Mouse (Mus musculus): ENCODE measurements around the gene Rarg. TPM values are rescaled to one million over a fixed set of nuclear protein-coding genes. Genes with fewer than 3 reads are reported as not detected.

Gene Rarg
- polyA plus RNA-seq, 1 experiment from 2014 or later: 7.5 TPM

GRCm38 (mm10) chr15:102211895-102212294, 45.4 kb downstream of the Rarg start:
- no peaks in the 10 kb centered on the region; the same call in 1 of the 2 replicates for H3K79me2 ChIP-seq (ENCODE audit: inconsistent target)
- WGBS (ENCODE audit: missing documents): 97% methylated on average over 6 of the region's 6 CpGs
- no peak overlapping the region for H3K4me3 ChIP-seq (ENCODE audit: inconsistent target)
- no peak overlapping the region for H3K27ac ChIP-seq
- H3K36me3 ChIP-seq (ENCODE audit: inconsistent target): peaks cover 80% of the 10 kb centered on the region

GRCm38 (mm10) chr15:102210816-102211215, 46.5 kb downstream of the Rarg start:
- no peak overlapping the region for H3K4me3 ChIP-seq (ENCODE audit: inconsistent target)
- peaks cover 8% of the 10 kb centered on the region; the same call in 1 of the 2 replicates for H3K79me2 ChIP-seq (ENCODE audit: inconsistent target)
- 95% methylated on average over 4 of the region's 4 CpGs for WGBS (ENCODE audit: missing documents)
- peaks cover 74% of the 10 kb centered on the region for H3K36me3 ChIP-seq (ENCODE audit: inconsistent target)
- no peak overlapping the region for H3K27ac ChIP-seq

- WGBS (ENCODE audit: missing documents): 94% methylated on average over 8 of the region's 8 CpGs
- peaks cover 25% of the 10 kb centered on the region for H3K79me2 ChIP-seq (ENCODE audit: inconsistent target)
- H3K27ac ChIP-seq: no peak overlapping the region
- H3K36me3 ChIP-seq (ENCODE audit: inconsistent target): peaks cover 67% of the 10 kb centered on the region
- H3K4me3 ChIP-seq (ENCODE audit: inconsistent target): no peak overlapping the region
Observed at GRCm38 (mm10) chr15:102209114-102209513, 48.2 kb downstream of the Rarg start.

GRCm38 (mm10) chr15:102208092-102208561, 49.2 kb downstream of the Rarg start:
- 42% methylated on average over 9 of the region's 9 CpGs for WGBS (ENCODE audit: missing documents)
- H3K79me2 ChIP-seq (ENCODE audit: inconsistent target): peaks cover 25% of the 10 kb centered on the region
- no peak overlapping the region for H3K4me3 ChIP-seq (ENCODE audit: inconsistent target)
- H3K36me3 ChIP-seq (ENCODE audit: inconsistent target): peaks cover 57% of the 10 kb centered on the region
- H3K27ac ChIP-seq: no peak overlapping the region

DNA sequence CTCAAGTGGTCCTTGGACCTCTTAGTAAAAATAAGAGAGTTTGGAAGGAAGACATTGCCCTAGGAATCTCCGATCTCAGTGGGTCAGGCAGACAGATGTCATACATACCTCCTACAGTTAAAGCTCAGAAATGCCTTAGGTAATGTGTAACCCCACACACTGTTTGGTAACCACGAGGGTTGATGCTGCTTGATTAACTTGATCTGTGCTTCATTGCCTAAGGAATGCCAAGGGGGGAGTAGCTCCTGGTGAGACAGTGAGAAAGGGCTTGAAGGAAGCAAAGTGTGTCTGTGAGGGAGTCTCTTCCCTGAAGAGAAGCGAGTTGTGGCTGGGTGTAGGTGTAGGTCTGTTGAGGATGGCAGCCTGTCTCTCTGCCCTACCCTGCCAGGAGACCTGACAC, 50.0 kb downstream of the Rarg start:
- Histone ChIP-seq H3K79me2 (ENCODE audit: inconsistent target) (peaks cover 25% of the 10 kb centered on the region), H3K4me3 (ENCODE audit: inconsistent target) (no peak overlapping the region), H3K27ac (no peak overlapping the region), H3K36me3 (ENCODE audit: inconsistent target) (peaks cover 49% of the 10 kb centered on the region)
- WGBS (ENCODE audit: missing documents): 77% methylated on average over 3 of the region's 3 CpGs

DNA sequence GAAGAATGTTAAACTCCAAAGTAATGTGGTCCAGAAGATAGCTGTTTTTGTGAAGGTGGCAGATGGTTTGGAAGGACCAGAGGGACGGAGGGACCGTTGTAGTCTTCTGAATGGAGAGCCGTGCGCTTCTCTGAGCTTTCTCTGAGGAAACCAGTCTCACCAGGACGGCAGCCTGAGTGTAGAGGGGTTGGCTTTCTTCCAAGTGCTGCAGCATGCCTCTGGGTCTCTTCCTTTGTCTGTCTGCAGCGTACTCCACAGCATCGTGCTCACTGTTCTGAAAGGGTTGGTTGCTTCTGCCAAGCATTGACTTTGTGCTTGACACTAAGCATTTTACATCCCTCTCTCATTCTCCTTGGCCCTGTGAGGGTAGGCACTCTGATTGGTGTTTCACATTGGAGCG, 51.5 kb downstream of the Rarg start:
- no peak overlapping the region for H3K27ac ChIP-seq
- peaks cover 25% of the 10 kb centered on the region for H3K79me2 ChIP-seq (ENCODE audit: inconsistent target)
- H3K4me3 ChIP-seq (ENCODE audit: inconsistent target): no peak overlapping the region
- H3K36me3 ChIP-seq (ENCODE audit: inconsistent target): peaks cover 36% of the 10 kb centered on the region
- WGBS (ENCODE audit: missing documents): 70% methylated on average over 8 of the region's 8 CpGs

GRCm38 (mm10) chr15:102204674-102205505, 52.4 kb downstream of the Rarg start, which contains the start of gene Csad:
TSS of gene Csad (minus strand) at chr15:102204724.
- peaks cover 25% of the 10 kb centered on the region for H3K79me2 ChIP-seq (ENCODE audit: inconsistent target)
- H3K36me3 ChIP-seq (ENCODE audit: inconsistent target): peaks cover 27% of the 10 kb centered on the region
- H3K27ac ChIP-seq: peak within 1 kb of the TSS; percentile 33
- H3K4me3 ChIP-seq (ENCODE audit: inconsistent target): peak within 1 kb of the TSS; percentile 47
- 87% methylated on average over 19 of the region's 19 CpGs for WGBS (ENCODE audit: missing documents)

- peak overlapping the region; percentile 33 for H3K27ac ChIP-seq
- H3K4me3 ChIP-seq (ENCODE audit: inconsistent target): peak overlapping the region; percentile 47
- peaks cover 18% of the 10 kb centered on the region for H3K36me3 ChIP-seq (ENCODE audit: inconsistent target)
- H3K79me2 ChIP-seq (ENCODE audit: inconsistent target): peaks cover 25% of the 10 kb centered on the region
- WGBS (ENCODE audit: missing documents): 0% methylated on average over 41 of the region's 72 CpGs
Observed at GRCm38 (mm10) chr15:102203835-102204381, 53.4 kb downstream of the Rarg start.

GRCm38 (mm10) chr15:102202971-102203834, 54.1 kb downstream of the Rarg start, which contains the start of gene Zfp740:
TSS of gene Zfp740 (plus strand) at chr15:102203249.
- Histone ChIP-seq H3K27ac (peak within 1 kb of the TSS; percentile 80), H3K79me2 (ENCODE audit: inconsistent target) (peaks cover 25% of the 10 kb centered on the region), H3K36me3 (ENCODE audit: inconsistent target) (peaks cover 11% of the 10 kb centered on the region; the same call in 1 of the 2 replicates), H3K4me3 (ENCODE audit: inconsistent target) (peak within 1 kb of the TSS; percentile 47)
- 2% methylated on average over 47 of the region's 68 CpGs for WGBS (ENCODE audit: missing documents)

- Histone ChIP-seq H3K79me2 (ENCODE audit: inconsistent target) (no peaks in the 10 kb centered on the region), H3K27ac (no peak overlapping the region), H3K36me3 (ENCODE audit: inconsistent target) (no peaks in the 10 kb centered on the region), H3K4me3 (ENCODE audit: inconsistent target) (no peak overlapping the region)
- WGBS (ENCODE audit: missing documents): 80% methylated on average over 4 of the region's 4 CpGs
Observed at GRCm38 (mm10) chr15:102198841-102199240, 58.5 kb downstream of the Rarg start.

DNA sequence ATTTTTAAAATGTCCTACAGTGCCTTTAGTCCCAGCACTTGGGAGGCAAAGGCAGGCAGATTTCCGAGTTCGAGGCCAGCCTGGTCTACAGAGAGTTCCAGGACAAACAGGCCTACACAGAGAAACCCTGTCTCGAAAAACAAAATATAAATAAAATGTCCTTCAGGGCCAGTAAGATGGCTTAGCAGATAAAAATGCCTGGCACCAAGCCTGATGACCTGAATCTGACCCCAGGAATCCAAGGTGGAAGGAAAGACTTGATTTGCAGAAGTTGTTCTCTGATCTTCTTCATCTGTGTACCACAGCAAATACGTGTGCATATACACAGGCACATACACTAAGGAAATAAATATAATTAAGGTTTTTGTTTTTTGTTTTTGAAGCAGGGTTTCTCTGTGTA, 61.9 kb downstream of the Rarg start:
- H3K4me3 ChIP-seq (ENCODE audit: inconsistent target): no peak overlapping the region
- no peak overlapping the region for H3K27ac ChIP-seq
- WGBS (ENCODE audit: missing documents): 85% methylated on average over 4 of the region's 4 CpGs
- no peaks in the 10 kb centered on the region for H3K79me2 ChIP-seq (ENCODE audit: inconsistent target)
- no peaks in the 10 kb centered on the region for H3K36me3 ChIP-seq (ENCODE audit: inconsistent target)

DNA sequence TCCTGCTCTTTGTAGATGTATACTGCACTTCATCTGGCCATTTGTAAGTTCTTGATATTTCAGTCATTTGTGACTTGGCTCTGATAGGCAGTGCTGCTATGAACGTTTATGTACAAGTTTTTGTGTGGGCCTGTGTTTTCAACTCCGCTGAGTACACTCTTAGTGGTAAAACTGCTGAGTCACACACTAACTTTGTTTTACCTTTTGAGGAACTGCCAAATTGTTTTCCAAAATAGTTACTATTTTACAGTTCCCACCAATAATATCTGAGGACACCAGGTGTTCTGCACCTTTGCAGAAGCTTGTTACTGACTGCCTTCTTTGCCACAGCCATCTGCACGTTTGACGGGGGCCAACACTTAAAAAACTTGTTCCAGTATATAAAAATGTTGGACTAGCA, 62.9 kb downstream of the Rarg start:
- no peaks in the 10 kb centered on the region for H3K36me3 ChIP-seq (ENCODE audit: inconsistent target)
- no peak overlapping the region for H3K27ac ChIP-seq
- no peak overlapping the region for H3K4me3 ChIP-seq (ENCODE audit: inconsistent target)
- 51% methylated on average over 4 of the region's 4 CpGs for WGBS (ENCODE audit: missing documents)
- no peaks in the 10 kb centered on the region for H3K79me2 ChIP-seq (ENCODE audit: inconsistent target)

DNA sequence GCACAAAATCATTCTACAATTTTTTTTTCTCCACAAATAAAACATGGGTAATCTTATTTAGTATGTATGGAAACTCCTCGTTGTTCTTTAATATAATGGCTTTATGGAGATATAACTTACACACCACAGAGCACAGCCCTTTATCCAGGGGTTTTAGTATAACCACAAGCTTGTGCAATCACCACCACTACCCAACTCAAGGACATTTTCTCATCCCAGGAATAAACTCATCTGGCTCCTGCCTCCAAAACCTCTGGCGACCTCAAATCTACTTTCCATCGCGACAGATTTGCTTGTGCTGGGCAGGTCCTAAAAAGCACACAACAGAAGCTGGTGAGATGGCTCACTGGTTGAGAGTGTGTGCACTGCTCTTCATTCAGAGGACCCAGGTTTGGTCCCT, 63.7 kb downstream of the Rarg start:
- no peaks in the 10 kb centered on the region for H3K79me2 ChIP-seq (ENCODE audit: inconsistent target)
- no peak overlapping the region for H3K4me3 ChIP-seq (ENCODE audit: inconsistent target)
- 73% methylated on average over 4 of the region's 4 CpGs for WGBS (ENCODE audit: missing documents)
- no peaks in the 10 kb centered on the region for H3K36me3 ChIP-seq (ENCODE audit: inconsistent target)
- no peak overlapping the region for H3K27ac ChIP-seq

DNA sequence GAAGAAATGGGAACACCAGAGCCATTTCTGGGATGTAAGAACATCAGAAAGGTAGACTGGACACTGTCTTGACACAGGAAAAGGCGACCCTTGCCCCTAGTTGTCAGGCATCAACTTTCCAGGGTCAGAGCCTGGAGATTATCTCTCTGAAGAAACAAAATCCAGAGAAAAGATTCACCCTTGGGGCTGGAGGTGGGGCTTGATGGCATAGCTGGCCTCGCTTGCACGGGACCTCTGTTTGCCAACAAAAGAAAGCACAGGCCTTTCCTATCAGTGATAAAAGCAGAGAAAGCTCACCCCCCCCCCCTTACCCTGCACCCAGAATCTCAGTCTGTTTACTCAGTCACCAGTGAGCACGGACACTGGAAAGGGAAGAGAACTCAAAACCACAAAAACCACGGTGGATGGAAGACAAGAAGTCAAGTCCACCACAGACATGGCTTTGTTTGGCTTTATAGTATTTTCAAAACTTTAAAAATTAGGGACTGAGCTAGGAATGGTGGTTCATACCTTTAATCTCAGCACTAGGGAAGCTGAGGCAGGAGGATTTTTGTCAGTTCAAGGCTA, 64.4 kb downstream of the Rarg start:
- Histone ChIP-seq H3K27ac (peak overlapping the region; percentile 63), H3K4me3 (ENCODE audit: inconsistent target) (no peak overlapping the region), H3K79me2 (ENCODE audit: inconsistent target) (no peaks in the 10 kb centered on the region), H3K36me3 (ENCODE audit: inconsistent target) (no peaks in the 10 kb centered on the region)
- 14% methylated on average over 5 of the region's 5 CpGs for WGBS (ENCODE audit: missing documents)
